Mouse (Mus musculus): Measurements from ENCODE around the gene Trim11. TPM values are rescaled to one million over a fixed set of nuclear protein-coding genes. Genes with fewer than 3 reads are reported as not detected.

Gene Trim11
- total and polyA plus RNA-seq, 2 experiments from 2014 or later = 15.2 to 23.7 TPM

DNA sequence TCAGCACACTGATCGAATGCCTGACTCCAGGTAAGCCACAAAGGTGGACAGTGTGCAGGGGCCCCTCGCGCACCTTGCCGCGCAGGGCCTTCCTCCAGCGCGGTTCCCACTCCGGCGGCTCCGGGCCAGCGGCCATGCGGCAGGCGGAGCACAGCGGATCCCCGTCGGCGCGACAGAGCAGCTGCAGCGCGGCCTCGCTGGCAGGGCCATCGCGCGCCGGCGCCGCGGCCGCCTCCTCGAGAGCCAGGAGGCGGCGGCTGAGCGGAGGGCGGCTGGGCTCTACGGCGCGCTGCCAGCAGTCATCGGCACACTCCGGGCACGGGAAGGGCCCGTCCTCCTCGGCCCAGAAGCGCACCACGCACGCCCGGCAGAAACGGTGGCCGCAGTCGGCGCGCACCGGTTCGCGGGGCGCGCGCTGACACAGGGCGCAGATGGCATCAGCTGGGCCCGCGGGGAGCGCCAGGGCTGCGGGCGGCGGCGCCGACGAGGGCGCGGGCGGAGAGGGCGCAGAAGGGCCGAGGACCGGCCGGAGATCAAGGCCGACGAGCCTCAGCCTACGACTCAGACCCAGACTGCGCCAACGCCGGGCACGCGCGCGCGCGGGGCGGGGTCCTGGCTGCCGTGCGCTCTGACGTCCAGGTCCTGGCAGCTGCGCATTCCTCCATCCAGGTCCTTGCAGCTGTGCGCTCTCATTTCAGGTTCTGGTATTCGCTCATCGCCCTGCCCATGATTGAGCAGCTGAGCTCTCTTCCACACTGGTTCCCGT is 39.4 kb upstream of the Trim11 start, which contains the start of gene Rnf187:
Gene Rnf187 (minus strand): TSS at position 595 of the 766 bp plus-strand sequence.
- no peak for TF ChIP-seq CTCF (IDR thresholded peaks at IDR 0.05)
- Histone ChIP-seq H3K27ac (ENCODE audit: low read depth, low read length) (peak within 1 kb of the TSS; percentile 93), H3K9me3 (ENCODE audit: low read length) (no peaks in the 10 kb centered on the region), H3K36me3 (ENCODE audit: insufficient read depth, low read length) (peaks cover 26% of the 10 kb centered on the region), H3K27me3 (ENCODE audit: insufficient read depth, low read length) (no peaks in the 10 kb centered on the region), H3K4me1 (ENCODE audit: insufficient read depth, low read length) (peaks cover 10% of the 10 kb centered on the region), H3K4me3 (ENCODE audit: low read depth, low read length) (peak within 1 kb of the TSS; percentile 98), H3K4me2 (ENCODE audit: low read depth, low read length, poor library complexity, severe bottlenecking) (peak within 1 kb of the TSS; percentile 85), H3K9ac (replicated peaks; ENCODE audit: low read length, poor library complexity, severe bottlenecking) (peak within 1 kb of the TSS; percentile 97)
- WGBS = under 1% methylated on average over 59 of the region's 95 CpGs
- DNase-seq (ENCODE audit: low spot score) (peak; percentile 97), ATAC-seq (ENCODE audit: low FRiP score) (peak; percentile 97)

DNA sequence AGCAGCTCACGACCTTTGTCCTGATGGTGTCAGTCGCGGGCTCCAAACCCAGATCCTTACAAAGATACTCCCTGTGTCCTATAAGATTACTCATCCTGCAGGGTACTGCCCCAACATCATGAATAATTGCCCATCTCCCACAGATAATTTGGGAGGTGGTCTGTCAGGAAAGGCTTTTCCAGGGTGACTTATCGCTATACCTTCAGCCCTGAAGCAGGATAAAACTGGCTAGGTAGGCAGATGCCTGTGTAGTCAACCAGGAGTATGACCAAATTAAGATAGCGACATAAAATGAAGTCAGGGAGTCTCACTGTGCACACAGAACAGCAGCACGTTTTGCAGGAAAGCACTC is 38.8 kb upstream of the Trim11 start:
- Histone ChIP-seq H3K36me3 (ENCODE audit: insufficient read depth, low read length) (peaks cover 20% of the 10 kb centered on the region), H3K9me3 (ENCODE audit: low read length) (no peaks in the 10 kb centered on the region), H3K27ac (ENCODE audit: low read depth, low read length) (peak overlapping the region; percentile 93), H3K27me3 (ENCODE audit: insufficient read depth, low read length) (no peaks in the 10 kb centered on the region), H3K4me3 (ENCODE audit: low read depth, low read length) (peak overlapping the region; percentile 98), H3K9ac (replicated peaks; ENCODE audit: low read length, poor library complexity, severe bottlenecking) (peak overlapping the region; percentile 97), H3K4me2 (ENCODE audit: low read depth, low read length, poor library complexity, severe bottlenecking) (peak overlapping the region; percentile 85), H3K4me1 (ENCODE audit: insufficient read depth, low read length) (peaks cover 10% of the 10 kb centered on the region)
- peak; percentile 47 for TF ChIP-seq CTCF (IDR thresholded peaks at IDR 0.05)
- DNase-seq (ENCODE audit: low spot score) (no peak), ATAC-seq (ENCODE audit: low FRiP score) (peak; percentile 39; the same call in 1 of the 2 replicates)
- WGBS = 11% methylated on average over 6 of the region's 6 CpGs

DNA sequence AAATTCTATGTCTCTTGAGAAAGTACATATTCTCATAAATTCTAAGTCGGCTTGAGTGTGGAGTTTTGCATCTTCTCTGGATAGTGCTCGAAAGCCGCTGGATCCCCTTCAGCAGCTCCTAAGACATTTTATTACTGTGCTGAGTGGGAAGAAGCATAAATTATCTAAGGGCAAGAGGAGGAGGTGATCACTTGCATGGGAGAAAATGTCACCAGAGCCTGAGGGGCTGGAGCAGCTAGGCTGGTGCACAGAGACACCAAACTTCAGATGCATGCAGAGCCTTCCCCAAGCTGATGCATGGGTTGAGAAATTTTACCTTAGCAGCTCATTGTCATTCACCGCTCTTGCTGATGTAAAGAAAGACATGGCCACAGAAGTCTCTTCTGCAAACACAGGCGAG is 33.8 kb upstream of the Trim11 start:
- no peak for ATAC-seq (ENCODE audit: low FRiP score)
- no peak for DNase-seq (ENCODE audit: low spot score)
- Histone ChIP-seq H3K9me3 (ENCODE audit: low read length) (no peaks in the 10 kb centered on the region), H3K36me3 (ENCODE audit: insufficient read depth, low read length) (no peaks in the 10 kb centered on the region), H3K4me2 (ENCODE audit: low read depth, low read length, poor library complexity, severe bottlenecking) (no peak overlapping the region), H3K27me3 (ENCODE audit: insufficient read depth, low read length) (no peaks in the 10 kb centered on the region), H3K9ac (replicated peaks; ENCODE audit: low read length, poor library complexity, severe bottlenecking) (no peak overlapping the region), H3K27ac (ENCODE audit: low read depth, low read length) (no peak overlapping the region), H3K4me3 (ENCODE audit: low read depth, low read length) (no peak overlapping the region), H3K4me1 (ENCODE audit: insufficient read depth, low read length) (0 out of 2 replicates have a peak, but pooled peaks cover 2% of the 10 kb centered on the region)
- no peak for TF ChIP-seq CTCF (IDR thresholded peaks at IDR 0.05)
- WGBS = 79% methylated on average over 5 of the region's 5 CpGs

DNA sequence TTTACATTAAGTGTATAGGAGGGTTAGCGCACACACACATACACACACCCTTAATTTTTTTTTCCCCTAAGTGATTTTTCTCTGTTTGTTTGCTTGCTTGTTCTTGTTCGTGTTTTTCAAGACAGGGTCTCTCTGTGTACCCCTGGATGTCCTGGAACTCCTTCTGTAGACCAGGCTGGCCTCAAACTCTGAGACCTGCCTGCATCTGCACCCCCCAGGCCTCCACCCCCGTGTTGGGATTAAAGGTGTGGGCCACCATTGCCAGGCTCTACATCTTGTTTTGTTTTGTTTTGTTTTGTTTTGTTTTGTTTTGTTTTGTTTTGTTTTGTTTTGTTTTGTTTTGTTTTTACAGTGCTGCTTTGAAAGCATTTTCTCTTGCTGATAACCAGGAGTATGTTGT is 30.6 kb upstream of the Trim11 start:
- peak overlapping the region; percentile 54; the same call in 1 of the 2 replicates for H3K4me3 ChIP-seq (ENCODE audit: low read depth, low read length)
- WGBS = 78% methylated on average over 3 of the region's 3 CpGs

DNA sequence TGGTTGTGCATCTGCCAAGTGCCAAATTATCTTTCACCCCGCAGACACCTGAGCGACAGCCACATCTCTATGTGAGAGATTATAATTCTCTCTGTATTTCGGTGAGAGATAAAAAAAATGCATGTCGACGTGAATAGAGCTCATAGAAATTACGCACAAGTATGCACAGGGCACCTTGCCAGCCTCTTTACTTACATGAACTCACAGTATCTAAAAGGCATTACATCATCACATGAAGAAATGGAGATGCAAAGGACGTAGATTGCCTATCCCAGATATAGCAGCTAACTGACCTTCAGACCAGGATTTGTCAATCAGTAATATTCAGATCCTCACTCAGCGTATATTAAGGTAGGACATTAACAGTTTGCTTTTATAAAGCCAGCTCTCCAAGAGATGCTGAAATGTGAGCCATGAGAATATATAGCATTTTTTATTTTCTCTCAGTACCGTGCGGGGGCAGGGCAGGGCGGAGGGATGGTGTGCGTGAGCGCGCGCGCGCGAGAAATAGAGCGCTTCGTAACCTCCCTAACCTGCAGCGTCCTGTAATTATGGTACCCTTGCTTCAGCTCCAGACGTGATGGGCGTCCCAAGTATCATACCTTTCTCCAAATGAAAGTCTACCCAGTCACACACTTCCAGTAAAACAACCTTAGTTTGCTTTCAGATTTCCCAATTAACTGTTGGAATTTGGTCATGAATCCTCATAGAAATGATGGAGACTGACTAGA is 29.9 kb upstream of the Trim11 start:
- H3K9me3 ChIP-seq (ENCODE audit: low read length) = no peaks in the 10 kb centered on the region
- H3K4me1 ChIP-seq (ENCODE audit: insufficient read depth, low read length) = peaks cover 4% of the 10 kb centered on the region; the same call in 1 of the 2 replicates
- peak; percentile 80 for DNase-seq (ENCODE audit: low spot score)
- H3K4me2 ChIP-seq (ENCODE audit: low read depth, low read length, poor library complexity, severe bottlenecking) = peak overlapping the region; percentile 53
- TF ChIP-seq CTCF (IDR thresholded peaks at IDR 0.05) = no peak
- no peaks in the 10 kb centered on the region for H3K27me3 ChIP-seq (ENCODE audit: insufficient read depth, low read length)
- peak; percentile 73 for ATAC-seq (ENCODE audit: low FRiP score)
- H3K36me3 ChIP-seq (ENCODE audit: insufficient read depth, low read length) = no peaks in the 10 kb centered on the region
- peak overlapping the region; percentile 64 for H3K9ac ChIP-seq (replicated peaks; ENCODE audit: low read length, poor library complexity, severe bottlenecking)
- H3K27ac ChIP-seq (ENCODE audit: low read depth, low read length) = peak overlapping the region; percentile 97
- 6% methylated on average over 23 of the region's 23 CpGs for WGBS
- peak overlapping the region; percentile 54 for H3K4me3 ChIP-seq (ENCODE audit: low read depth, low read length)

More for the DNA sequence above, 30.6 kb upstream of the Trim11 start:
- Histone ChIP-seq H3K4me2 (ENCODE audit: low read depth, low read length, poor library complexity, severe bottlenecking) (peak overlapping the region; percentile 53), H3K27ac (ENCODE audit: low read depth, low read length) (peak overlapping the region; percentile 97), H3K4me1 (ENCODE audit: insufficient read depth, low read length) (peaks cover 4% of the 10 kb centered on the region; the same call in 1 of the 2 replicates), H3K9me3 (ENCODE audit: low read length) (no peaks in the 10 kb centered on the region), H3K9ac (replicated peaks; ENCODE audit: low read length, poor library complexity, severe bottlenecking) (no peak overlapping the region; the same call in 1 of the 2 replicates), H3K27me3 (ENCODE audit: insufficient read depth, low read length) (no peaks in the 10 kb centered on the region), H3K36me3 (ENCODE audit: insufficient read depth, low read length) (no peaks in the 10 kb centered on the region)
- DNase-seq (ENCODE audit: low spot score) = no peak
- ATAC-seq (ENCODE audit: low FRiP score) = no peak
- TF ChIP-seq CTCF (IDR thresholded peaks at IDR 0.05) = no peak
